Mouse (Mus musculus) layer of hippocampus, adult 2 months (tissue): ENCODE measurements around the gene Homer1. TPM values are rescaled to one million over a fixed set of nuclear protein-coding genes. Genes with fewer than 3 reads are reported as not detected.

Experiments used
- DNase-seq, 2 experiments: peaks; one replicate each; pipeline ENCODE4 v3.0.0; 2022; ENCODE audit warnings: low spot score in 2 of 2
- H3K27ac ChIP-seq: fragments of 200-600 bp; 2 replicates; pipeline ENCODE4 v1.8.1; 2022
- H3K4me3 ChIP-seq: fragments of 200-600 bp; 2 replicates; pipeline ENCODE4 v1.8.1; 2022; ENCODE audit warnings: mild to moderate bottlenecking
- CTCF ChIP-seq: fragments of 200-600 bp; conservative IDR thresholded peaks from 2 replicates; pipeline ENCODE4 v1.8.1; 2022; ENCODE audit warnings: antibody characterized with exemption, mild to moderate bottlenecking, moderate library complexity
- long read RNA-seq, 2 experiments: library from polyadenylated mRNA; stranded (forward); transcript quantifications; one replicate each; pipeline ENCODE4 v2.0.0; 2021; ENCODE audit warnings: borderline mapping rate in 2 of 2
- total RNA-seq, 2 experiments: library from RNA; stranded (reverse); gene quantifications; 2 replicates each; pipeline ENCODE4 v1.2.3; 2021

Homer1 gene
- 100 to 1,000 TPM; 163 to 171 TPM for total RNA-seq
- long read RNA-seq, experiment 1, full-length matches to known transcripts: 66 of 79 reads
- long read RNA-seq, experiment 1, partial matches to known transcripts: 5 of 79 reads
- long read RNA-seq, experiment 1, other reads (novel, unspliced or antisense): 8 of 79 reads
- long read RNA-seq, experiment 2, full-length matches to known transcripts: 98 of 114 reads
- long read RNA-seq, experiment 2, partial matches to known transcripts: 0 of 114 reads
- long read RNA-seq, experiment 2, other reads (novel, unspliced or antisense): 16 of 114 reads

- no peak within 1 kb of the TSS for H3K4me3 ChIP-seq
These were observed at the start of gene Homer1 for GRCm38 (mm10) chr13:93299316-93299715. Homer1 (plus strand) TSS chr13:93299635.

GRCm38 (mm10) chr13:93251732-93252131 is 47.7 kb upstream of the Homer1 start:
- no peak overlapping the region for H3K27ac ChIP-seq
- no peak for DNase-seq
- no peak overlapping the region for H3K4me3 ChIP-seq
- TF ChIP-seq CTCF: no peak

More at GRCm38 (mm10) chr13:93299316-93299715, at the start of gene Homer1:
- H3K27ac ChIP-seq: peak within 1 kb of the TSS; percentile 24; the same call in 1 of the 2 replicates
- peak in 1 of 2 experiments; percentile 27 for DNase-seq
- no peak for TF ChIP-seq CTCF

- H3K4me3 ChIP-seq: no peak overlapping the region
- no peak for TF ChIP-seq CTCF
- no peak overlapping the region for H3K27ac ChIP-seq
- DNase-seq: no peak
These were observed 47.3 kb upstream of the Homer1 start for GRCm38 (mm10) chr13:93252175-93252574.

- Histone ChIP-seq H3K4me3 (no peak overlapping the region), H3K27ac (no peak overlapping the region)
- no peak for DNase-seq
- TF ChIP-seq CTCF: no peak
These were observed 46.5 kb upstream of the Homer1 start for GRCm38 (mm10) chr13:93252941-93253340.

- TF ChIP-seq CTCF: no peak
- Histone ChIP-seq H3K27ac (no peak overlapping the region), H3K4me3 (no peak overlapping the region)
- DNase-seq: no peak
These were observed 32.3 kb upstream of the Homer1 start for GRCm38 (mm10) chr13:93267151-93267550.

- TF ChIP-seq CTCF: no peak
- Histone ChIP-seq H3K27ac (no peak overlapping the region), H3K4me3 (no peak overlapping the region)
- DNase-seq: peak in 1 of 2 experiments; percentile 48
These were observed 1.1 kb downstream of the Homer1 start for GRCm38 (mm10) chr13:93300581-93300980.

GRCm38 (mm10) chr13:93301060-93301459 is 1.6 kb downstream of the Homer1 start:
- Histone ChIP-seq H3K4me3 (no peak overlapping the region), H3K27ac (no peak overlapping the region)
- no peak for DNase-seq
- TF ChIP-seq CTCF: no peak

- peak overlapping the region; percentile 100 for H3K27ac ChIP-seq
- H3K4me3 ChIP-seq: peak overlapping the region; percentile 93
- DNase-seq: no peak
- TF ChIP-seq CTCF: 0 out of 2 replicates have a peak, but pooled peaks have one; percentile 44
These were observed 3.6 kb downstream of the Homer1 start for GRCm38 (mm10) chr13:93302846-93303562.

- Histone ChIP-seq H3K27ac (peak overlapping the region; percentile 100), H3K4me3 (peak overlapping the region; percentile 93)
- TF ChIP-seq CTCF: peak; percentile 63
- DNase-seq: peak; percentile 97 to 98
These were observed 4.3 kb downstream of the Homer1 start for GRCm38 (mm10) chr13:93303563-93304250.

GRCm38 (mm10) chr13:93304251-93305001 is 5.0 kb downstream of the Homer1 start:
- DNase-seq: peak; percentile 46 to 66
- Histone ChIP-seq H3K27ac (peak overlapping the region; percentile 100), H3K4me3 (peak overlapping the region; percentile 93)
- TF ChIP-seq CTCF: no peak

GRCm38 (mm10) chr13:93305149-93305548 is 5.7 kb downstream of the Homer1 start:
- Histone ChIP-seq H3K27ac (peak overlapping the region; percentile 100), H3K4me3 (peak overlapping the region; percentile 93)

GRCm38 (mm10) chr13:93305636-93306035 is 6.2 kb downstream of the Homer1 start:
- no peak for TF ChIP-seq CTCF

More at GRCm38 (mm10) chr13:93305149-93305548, 5.7 kb downstream of the Homer1 start:
- no peak for DNase-seq
- TF ChIP-seq CTCF: peak; percentile 27

More at GRCm38 (mm10) chr13:93305636-93306035, 6.2 kb downstream of the Homer1 start:
- H3K4me3 ChIP-seq: peak overlapping the region; percentile 93
- no peak for DNase-seq
- H3K27ac ChIP-seq: peak overlapping the region; percentile 100; the same call in 1 of the 2 replicates
